Mouse (Mus musculus) adrenal gland, adult 8-10 months (tissue): Measurements from ENCODE around the gene Morn1. TPM values are rescaled to one million over a fixed set of nuclear protein-coding genes. Genes with fewer than 3 reads are reported as not detected.

Source experiments
- DNase-seq: peaks from one replicate; pipeline ENCODE4 v3.0.0; 2022
- total RNA-seq, 4 experiments: library from RNA; stranded (reverse); gene quantifications; 2 replicates each; pipeline ENCODE4 v1.2.4; 2022

Gene Morn1
- total RNA-seq, 4 experiments from 2014 or later, result 7.9 to 17.0 (median 12.8) TPM

DNA sequence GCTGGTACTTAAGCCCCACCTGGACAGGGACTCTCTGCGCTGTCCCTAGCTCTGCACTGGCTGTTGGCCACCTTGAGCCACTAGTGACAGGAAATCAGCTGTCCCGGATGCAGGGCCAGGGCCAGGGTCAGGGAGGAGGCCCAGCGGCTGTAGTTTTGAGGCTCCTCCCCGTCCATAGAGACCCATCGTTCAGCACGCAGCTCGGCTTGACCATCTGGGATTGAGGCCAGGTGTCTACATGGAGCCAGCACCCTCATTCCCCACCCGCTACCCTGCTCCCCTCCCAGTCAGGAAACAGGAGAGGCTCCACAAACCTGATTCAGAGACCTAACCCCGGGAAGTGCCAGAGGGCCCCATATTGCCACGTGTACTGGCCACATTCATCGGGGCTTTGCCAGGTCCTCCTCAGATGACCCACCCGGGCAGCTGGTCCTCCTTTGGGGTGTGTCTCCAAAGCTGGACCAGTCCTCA is 54.5 kb downstream of the Morn1 start:
- peak; percentile 69 for DNase-seq

DNA sequence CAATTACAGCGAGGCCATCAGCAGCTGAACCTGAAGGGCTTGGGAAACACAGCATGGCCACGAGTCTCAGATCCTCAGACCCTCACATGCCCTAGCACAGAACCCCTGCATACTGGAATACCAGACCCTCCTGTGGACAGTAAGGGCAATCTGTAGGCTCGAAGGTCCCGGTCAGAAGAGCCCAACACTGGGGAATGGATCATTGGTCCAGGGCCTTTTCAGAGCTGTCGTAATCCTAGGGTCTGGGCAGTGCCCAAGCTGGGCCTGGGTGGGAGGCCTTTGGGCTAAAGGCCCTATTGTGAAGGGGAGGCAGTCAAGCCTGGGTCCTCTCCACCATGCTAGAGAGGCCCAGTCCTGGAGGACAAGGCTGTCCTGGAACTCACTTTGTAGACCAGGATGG is 56.5 kb downstream of the Morn1 start:
- no peak for DNase-seq

DNA sequence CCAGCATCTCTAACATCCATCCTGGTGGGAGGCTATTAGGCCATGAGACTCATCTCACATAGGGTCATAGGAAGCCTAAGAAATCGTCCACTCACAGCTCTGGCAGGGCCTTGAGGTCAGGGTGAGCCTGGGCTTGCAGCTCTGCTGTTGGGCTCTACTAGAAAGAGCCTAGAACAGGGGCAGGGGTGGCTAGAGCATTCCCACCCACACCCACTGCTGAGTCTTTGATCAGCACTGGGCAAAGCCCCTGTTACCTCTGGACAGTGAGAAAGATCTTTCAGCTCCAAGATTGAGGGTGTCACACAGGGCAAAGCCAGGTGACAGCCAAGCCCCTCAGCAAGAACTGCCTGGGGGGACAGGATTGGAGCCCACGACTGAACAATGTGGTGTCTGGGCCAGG is 57.0 kb downstream of the Morn1 start:
- no peak for DNase-seq

DNA sequence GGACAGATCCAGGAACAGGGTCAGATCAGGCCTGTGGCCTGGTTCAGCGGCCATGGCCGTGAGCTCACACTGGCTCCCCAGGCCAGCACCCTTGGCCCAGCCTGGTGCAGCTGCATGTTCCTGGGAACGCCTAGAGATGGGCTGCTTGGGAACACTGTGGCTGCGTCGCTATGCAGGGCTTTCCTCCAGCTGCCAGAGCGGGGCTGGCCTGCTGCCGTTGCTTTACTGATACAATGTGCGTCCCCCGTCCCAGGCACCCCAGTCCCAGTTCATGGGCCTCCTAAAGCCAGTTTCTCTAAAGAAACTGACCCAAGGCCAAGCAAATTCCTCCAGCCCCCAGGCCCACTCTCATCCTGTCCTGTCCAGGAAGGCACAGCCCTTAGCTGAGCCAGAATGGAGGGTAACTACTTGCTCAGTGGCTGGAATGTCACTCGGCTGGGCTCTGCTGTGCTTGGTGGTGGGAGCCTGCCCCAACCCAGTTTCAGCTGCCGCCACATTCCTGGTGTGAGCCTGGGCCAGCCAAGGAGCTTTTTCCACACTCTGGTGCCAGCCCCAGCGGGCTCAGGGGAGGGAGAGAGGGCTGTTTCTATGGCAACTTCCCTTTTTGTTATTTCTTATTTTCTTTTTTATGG is 57.6 kb downstream of the Morn1 start:
- no peak for DNase-seq

DNA sequence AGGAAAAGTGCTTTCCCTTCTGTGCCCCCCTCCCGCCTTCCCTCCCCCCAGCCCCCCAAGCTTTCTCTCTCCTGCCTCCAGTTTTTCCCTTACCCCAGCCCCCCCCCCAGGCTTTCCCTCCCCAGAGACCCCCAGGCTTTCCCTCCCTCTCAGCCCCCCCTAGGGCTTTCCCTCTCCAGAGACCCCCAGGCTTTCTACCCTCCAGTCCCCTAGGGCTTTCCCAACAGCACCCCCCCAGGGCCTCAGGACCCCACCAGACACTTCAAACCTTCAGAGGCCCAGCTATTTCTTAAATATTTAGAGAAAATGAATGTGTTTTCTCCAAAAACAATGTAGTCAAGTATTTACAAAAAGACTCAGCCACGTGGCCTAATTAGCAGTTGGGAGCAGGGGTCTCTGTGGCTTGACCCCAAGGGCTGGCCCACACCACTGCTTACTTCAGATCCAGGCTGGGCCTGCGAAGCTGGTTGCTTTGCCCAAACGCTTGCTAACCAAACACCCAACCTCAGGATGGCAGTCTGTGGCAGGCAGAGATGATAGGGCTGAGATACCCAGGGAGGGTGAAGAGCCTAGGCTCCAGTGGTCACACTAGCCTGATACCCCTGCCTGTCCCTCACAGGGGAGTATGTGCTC is 58.3 kb downstream of the Morn1 start:
- no peak for DNase-seq

DNA sequence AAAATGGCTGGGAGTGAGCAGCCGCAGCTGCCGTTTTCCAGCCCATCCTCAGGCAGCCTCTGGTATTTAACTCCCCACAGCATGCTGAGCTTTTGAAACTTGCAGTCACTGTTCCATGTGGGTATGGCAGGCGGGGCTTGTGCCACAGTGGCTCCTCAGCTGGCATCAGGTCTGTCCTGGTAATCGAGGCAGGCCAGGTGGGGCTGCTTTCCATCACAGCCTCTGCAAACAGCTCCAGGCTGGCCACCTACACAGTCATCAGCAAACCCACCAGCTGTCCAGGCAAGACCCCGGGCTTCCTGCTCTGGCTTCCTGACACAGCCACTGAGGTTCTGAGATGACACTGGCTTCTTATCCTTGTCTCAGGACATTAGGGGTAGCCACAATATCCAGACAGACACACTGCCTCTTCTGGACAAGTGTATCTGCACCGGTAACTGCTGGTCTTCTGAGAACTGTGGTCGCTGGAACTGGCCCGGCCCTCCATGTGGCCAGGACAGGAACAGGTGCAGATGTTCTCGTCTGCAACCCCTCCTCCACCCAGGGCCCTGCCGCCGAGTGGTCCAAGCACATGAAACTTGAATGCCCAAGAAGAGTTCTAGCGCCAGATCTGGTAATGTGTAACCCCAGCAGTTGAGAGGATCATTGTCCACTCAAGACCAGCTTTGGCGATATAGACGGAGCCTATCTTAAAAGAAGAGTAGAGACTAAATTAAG is 59.9 kb downstream of the Morn1 start:
- DNase-seq, result no peak

DNA sequence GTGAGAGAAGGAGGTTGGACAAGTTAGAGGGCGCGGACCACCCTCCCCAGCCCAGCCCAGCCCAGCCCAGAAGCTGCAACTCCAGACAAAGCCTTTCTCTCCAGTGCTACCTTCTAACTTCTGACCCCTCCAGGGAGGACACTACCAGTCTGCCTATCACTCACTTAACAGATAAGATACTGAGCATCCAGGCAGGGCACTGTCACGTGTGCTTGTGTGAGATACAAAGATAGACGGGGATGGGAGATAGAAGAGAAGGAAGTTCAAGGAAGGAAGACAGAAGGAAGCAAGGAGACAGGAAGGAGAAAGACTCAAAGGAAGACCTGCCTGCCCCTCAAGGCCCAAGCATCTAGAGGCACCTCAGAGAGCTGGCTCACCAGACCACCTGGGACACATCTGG is 62.1 kb downstream of the Morn1 start:
- DNase-seq, result no peak

DNA sequence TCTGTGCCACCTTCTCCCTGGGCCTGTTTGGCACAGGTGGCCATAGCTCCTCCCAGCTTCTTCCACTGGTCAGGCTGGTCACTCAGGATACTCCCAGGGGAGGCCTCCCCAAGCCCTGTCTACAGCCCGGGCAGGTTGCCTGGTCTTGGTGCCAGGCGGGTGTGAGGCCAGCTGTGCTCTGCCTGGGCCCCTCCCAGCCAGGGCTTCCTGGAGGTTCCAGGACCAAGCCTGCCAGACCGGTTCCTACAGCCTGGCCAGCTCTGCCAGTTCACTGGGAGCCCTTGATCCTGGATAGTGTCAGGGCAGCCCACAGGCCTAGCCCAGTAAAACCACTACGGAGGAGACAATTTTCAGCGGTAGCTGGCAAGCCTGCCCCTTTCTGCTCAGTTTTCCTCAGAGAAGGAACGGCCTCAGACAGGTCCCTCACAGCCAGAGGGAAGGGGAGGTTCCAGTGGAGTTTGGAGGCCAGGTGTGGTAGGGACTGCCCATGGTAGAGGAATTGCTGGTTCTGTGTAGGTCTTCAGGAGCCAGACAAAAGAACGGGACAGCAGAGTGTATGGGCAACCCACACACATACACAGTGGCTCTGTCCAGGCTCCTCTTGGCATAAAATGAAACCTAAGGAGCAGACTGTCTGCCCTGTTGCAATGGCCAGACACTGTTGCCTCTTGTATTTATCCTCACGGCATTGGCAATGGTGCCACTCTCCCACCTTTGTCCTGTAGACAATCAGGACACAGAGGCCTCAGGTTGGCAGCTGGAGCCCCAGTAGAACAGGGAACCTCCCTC is 62.7 kb downstream of the Morn1 start:
- no peak for DNase-seq

DNA sequence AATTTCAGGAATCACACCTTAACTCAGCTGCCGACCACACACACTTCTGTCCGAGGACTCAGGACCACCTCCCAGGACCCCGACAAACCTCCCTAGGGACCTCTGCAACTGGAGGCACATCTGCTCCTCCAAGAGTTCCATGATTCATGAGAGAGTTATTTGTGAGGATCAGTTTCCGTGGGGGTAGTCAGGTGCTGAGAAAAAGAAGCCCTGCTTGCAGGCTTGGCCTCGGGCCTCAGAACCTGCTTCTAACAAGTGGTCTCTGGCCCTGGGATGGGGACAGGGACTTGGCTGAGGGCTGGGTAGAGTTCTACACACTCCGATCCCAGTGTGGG is 63.5 kb downstream of the Morn1 start:
- DNase-seq, result no peak

DNA sequence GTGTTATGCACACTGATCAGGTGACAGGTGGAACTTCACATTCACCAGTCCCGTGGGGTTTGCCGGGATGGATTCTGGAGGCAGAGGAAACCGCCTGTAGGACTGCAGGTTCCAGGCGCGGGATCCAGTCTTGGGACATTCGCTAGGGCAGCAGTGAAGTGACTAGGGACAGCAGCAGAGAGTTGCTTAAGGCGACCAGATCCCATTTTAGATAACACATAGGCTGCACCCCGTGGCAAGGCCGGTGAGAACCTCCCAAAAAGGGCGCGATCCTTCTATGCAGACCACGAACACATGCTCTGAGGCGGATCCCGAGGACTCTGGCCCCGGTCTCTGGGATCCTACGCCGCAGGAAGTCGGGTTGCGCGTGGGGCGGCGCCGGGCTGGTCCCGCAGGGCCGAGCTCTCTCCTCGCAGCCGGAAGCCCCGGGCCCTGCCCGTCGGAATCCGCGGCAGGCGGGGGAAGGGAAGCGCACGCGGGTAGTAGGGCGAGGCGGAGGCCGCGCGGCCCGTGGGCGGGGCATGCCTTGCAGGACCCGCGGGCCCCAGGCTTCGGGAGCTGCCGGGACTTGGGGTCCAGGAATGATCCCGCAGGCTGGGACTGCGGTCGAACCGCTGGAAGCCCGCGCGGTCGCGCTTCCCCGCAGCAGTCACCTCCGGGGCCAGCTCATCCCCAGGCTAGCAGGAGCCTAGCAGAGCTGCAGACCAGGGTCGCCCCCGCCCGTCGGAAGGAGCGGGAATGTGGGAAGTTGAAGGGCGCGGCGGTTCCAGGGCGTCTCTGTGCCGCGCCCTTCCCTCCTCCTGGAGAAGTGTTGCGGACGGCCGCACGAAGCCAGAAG is 64.1 kb downstream of the Morn1 start:
- DNase-seq, result peak; percentile 86

DNA sequence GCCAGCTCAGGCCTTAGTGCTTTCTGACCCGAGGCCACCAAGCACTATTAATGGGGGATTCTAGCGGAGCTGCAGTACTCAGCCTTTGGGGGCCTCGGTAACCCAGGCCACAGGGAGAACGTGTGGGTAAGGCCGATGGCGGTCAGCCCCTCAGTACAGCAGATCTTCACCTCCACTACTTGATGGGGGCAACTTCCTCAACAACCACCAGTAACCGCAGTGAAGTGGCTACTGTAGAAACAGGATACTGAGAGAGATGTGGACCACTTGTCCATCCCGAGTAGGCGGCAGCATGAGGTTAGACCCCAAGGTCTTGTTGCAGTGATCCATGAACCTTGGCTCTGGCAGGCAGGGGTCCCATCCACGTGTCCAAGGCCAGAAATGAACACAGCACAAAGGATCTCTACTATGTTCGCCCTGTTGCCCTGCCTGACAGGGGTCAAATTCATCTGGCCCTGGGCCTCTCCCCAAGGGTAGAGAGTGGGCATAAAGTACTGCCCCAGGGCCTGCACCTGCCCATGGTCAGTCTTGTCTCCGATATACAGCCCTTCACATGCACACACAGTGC is 64.9 kb downstream of the Morn1 start:
- no peak for DNase-seq

DNA sequence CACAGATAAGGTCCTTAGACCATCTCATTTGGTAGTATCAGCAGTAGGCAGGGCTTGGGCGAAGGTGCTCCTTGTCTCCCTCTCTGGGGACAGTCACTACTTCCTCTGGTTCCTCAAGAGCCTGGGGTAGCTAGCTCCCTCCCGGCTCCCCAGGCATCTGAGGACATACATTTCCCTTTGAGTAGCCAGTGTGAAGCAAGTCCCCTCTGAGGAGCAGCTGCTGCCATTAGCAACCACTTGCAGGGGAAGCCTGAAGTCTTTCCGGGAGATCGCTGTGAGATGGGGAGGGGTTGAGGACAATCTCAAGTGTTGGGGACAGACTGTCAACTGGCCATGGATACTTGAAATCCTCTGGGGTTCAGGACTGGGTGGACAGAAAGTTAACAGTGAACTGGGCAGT is 65.5 kb downstream of the Morn1 start:
- no peak for DNase-seq

DNA sequence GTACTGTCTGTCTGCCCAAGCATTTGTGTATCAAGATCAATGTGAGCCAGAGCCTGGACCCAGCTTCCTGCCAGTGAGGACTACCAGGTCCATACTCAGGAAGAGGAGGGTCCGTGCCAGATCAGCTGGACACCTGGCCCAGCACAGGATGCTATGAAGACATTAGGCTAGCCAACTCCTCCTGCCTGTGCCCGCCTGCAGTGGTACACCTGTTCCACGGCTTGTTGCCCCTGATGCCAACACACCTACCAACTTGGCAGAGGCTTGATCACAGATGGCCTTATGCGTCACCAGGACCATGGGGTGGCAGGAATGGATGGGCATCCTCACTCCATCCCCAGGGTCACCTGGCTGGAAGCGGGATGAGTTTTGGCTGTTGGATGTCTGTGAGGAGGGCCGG is 66.1 kb downstream of the Morn1 start:
- no peak for DNase-seq

DNA sequence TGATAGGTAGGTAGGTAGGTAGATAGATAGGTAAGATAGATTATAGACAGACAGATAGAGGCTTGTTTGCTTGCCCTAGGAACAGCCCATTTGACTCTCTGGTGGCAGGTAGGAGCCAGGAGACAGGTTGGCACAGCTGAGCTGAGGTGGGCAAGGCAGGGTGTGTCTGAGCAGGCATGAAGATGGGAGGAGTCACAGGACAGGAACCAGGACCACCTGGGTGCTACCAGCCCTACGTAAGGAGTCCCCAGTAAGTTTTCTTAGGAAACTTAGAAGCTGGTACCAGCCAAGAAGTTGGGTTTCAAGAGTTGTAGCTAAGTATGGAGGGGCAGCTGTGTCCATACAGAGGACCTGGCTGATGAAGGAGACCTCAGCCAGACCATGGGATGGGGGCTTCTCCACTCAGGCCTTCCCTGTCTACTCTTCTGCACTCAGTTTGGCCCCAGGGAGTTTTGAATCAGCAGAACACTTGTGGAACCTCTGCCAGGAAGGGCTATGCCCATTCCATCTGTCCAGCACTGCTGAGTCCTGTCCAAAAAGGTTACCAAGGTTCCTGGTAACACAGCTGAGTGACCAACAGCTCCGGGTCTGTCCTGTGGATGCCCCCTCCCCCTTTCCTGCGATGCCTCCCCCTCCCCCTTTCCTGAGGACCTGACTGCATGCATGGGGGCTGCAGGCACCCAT is 67.2 kb downstream of the Morn1 start:
- no peak for DNase-seq

DNA sequence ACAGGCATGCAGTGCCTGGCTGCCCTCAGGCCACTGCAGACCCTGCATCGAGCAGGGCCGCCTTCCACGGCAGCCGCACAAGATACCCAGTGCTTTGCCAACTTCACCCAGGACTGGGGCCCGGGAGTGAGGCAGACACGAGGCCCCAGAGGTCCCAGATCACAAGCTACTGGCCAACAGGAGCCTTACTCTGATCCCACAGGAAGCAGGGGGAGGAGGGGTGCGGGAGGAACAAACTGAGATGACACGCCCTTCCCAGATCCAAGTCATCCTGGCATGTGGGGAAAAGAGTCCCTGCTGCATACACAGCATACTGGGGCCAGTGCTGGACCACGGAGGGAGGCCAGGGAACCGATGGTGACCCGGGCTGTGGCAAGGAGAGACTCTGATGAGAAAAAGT is 68.6 kb downstream of the Morn1 start:
- no peak for DNase-seq

DNA sequence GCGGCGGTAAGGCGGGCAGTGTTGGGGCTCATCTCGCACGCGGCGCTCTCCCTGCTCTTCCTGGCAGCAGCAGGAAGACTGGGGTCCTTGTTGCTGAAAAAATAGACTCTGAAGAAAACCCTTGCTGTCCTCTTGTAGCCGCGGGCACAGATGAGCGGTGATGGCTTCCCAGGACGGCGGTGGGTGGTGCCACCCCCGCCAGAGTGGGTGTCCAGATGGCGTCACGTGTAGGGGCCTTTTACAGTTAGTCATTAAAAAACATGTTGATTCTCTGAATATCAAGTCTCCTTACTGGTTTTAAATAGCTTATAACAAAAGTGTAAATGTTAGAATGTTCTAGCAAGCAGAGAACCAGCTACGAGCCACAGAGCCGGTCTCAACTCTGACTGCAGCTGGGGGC is 70.4 kb downstream of the Morn1 start:
- DNase-seq, result no peak

DNA sequence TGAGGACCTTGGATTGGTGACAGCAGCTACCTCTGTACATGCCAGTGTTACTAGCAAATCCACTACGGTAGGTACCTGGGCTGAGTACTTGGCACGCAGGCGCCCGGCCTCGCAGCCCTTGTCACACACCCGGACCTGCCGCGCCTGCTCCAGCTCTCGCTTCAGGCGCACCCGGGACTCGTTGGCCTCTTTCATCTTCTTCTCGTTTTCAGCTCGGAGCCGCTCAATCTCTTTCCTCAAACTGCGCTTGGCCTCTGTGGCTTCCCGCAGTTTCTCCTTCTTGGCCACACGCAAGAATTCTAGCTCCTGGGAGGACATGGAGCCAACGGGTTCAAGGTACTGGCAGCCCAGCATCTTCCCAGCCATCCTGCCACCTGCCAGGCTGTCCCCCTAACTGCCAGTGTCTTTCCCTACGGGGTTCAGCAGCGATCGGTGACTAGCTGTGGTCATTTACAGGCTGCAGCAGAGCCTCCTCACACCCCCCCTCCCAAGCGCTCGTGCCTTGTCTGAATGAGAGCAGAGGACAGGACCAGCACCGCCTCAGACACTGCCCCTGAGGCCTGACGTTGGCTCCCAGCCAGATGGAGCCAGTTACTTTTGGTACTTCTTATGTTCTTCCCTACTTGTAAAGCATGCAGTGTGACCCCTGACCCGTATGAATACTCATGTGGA is 71.6 kb downstream of the Morn1 start:
- no peak for DNase-seq

DNA sequence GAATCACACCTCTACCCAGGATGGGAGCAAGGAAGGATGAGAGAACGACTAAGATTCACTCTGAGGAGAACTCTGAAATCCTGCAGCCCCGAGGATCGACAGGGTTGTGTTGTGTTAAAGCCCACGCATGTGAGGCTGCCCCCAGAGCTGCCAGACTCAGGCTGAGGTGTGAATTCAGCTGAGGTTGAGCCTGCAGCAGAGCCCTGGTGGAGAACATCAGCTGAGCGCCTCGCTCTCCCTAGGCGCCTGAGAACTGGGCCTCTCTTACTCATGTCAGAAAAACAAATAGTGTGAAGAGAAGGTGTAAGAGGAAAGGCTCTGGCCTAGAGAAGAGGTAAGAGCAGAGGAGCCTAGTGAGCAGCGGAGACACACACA is 72.2 kb downstream of the Morn1 start:
- DNase-seq, result no peak

DNA sequence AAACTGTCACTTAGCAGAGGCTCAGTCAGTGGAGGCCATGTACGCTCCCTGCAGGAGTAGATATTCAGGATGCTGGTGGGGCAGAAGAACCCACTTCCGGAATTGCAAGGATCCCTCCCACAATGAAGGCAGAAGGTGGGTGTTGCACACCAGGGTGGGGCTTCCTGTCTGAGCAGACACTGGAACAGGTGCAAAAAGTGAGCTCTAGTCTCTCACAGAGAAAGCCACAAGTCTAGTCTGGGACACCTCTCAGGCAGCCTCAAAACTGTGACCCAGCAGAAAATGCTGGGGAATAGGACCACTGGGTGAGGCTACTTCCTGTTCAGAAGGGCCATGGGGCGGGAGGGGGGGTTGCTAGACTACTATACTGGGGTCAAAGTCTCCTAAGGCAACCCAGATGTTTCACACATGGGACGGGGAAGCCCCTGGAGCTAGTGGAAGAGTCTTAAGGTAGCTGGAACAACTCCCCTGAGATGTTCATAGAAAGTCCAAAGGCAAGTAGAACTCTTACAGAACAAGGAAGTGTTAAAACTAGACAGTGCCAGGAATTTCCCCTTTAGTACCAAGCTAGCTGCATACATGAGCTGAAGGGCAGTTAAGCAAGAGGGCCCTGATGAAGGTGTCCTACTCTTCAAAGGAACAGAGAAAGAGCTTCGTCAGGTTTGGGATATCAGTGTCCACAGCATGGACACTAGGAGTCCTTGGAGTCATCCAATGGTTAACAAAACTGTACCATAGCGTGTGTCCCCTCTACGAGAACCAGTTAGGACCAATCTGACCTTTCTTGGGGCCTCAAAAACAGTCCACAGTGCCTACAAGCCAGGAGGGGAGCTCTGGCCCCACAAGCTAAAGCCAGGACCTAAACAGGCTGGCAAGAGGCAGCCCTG is 76.3 kb downstream of the Morn1 start:
- no peak for DNase-seq

DNA sequence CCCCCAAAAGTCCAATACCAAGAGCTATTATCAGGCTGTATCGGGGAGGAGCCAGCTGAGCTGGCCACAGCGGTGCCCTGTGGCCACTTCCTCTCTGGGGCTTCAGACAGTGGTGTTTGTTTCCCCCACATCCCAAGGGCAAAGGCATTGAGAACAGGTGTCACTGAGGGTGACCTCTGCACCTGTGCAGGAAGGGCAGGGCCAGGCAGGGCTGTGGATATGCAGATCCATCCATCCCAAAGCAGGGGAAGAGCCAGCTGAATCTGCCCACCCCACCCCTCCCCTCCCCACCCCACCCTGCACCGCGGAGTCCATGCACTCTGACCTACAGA is 76.9 kb downstream of the Morn1 start:
- no peak for DNase-seq
